8 mouse cellular contexts compared by ENCODE assay signal in the genomic region with DNA sequence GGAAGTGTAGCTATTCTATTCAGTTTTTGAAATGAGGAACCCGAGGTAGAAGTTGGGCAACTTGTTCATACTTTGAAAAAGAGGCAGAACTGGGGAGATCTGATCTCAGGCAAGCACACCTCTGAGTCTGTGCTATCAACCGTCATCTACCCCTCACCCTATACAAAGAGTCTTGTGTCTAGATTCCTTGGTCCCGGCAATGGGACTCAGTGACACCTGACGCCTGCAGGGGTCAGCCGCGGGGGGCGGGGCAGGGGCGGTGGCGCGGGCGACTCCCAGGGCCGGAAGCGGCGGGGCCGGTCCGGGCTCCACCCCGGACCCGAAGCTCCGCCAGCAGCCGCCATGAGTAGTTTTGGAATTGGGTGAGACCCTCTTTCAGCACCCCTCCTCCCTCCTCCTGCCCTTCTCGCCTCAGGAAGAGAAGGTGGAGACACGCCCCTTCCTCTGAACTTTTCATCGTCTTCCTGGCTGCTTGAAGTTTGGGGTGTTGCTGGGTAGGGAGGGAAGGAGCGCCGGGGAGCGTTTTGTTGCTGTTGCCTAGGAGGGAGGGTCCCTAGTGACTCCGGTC. TPM values are rescaled to one million over a fixed set of nuclear protein-coding genes. Genes with fewer than 3 reads are reported as not detected.
DNase-seq lines count a peak whose midpoint lies in the region; ATAC-seq and TF ChIP-seq lines count a peak whose summit lies in the region.

No protein-coding gene starts in this region.

- peak overlapping the region; percentile 42 for H3K9ac ChIP-seq in embryonic facial prominence, embryonic 15.5 days
- peak overlapping the region; percentile 63 for H3K9ac ChIP-seq in limb, embryonic 14.5 days (ENCODE audit: low read depth, low read length, severe bottlenecking)
- H3K9ac ChIP-seq in midbrain, embryonic 14.5 days (replicated peaks; ENCODE audit: low read length), result peak overlapping the region; percentile 30; the same call in 1 of the 2 replicates

- DNase-seq in spleen, adult 2 months (ENCODE audit: low read depth in 1 of 2, low spot score in 2 of 2), result peak in 1 of 2 experiments; percentile 33
- no peak for DNase-seq in spleen, postnatal 14 days (ENCODE audit: low spot score in 2 of 2)
- peak; percentile 70 for DNase-seq in hindbrain, embryonic 10.5 days (ENCODE audit: low spot score)
- DNase-seq in limb, embryonic 14.5 days (ENCODE audit: low spot score), result no peak
- DNase-seq in midbrain, embryonic 14.5 days, result no peak
- DNase-seq in thymus, postnatal 4 days, result peak; percentile 59

- H3K4me1 ChIP-seq in spleen, adult 2 months (ENCODE audit: control insufficient read depth, insufficient read depth, insufficient read length), result peaks cover 9% of the 10 kb centered on the region; the same call in 1 of the 2 replicates
- H3K4me1 ChIP-seq in embryonic facial prominence, embryonic 15.5 days, result peaks cover 50% of the 10 kb centered on the region
- peaks cover 58% of the 10 kb centered on the region for H3K4me1 ChIP-seq in hindbrain, embryonic 10.5 days (replicated peaks)
- peaks cover 16% of the 10 kb centered on the region for H3K4me1 ChIP-seq in limb, embryonic 14.5 days (ENCODE audit: control insufficient read depth, insufficient read depth, low read length)
- H3K4me1 ChIP-seq in midbrain, embryonic 14.5 days (ENCODE audit: control insufficient read depth, insufficient read depth, low read length), result peaks cover 28% of the 10 kb centered on the region

- no peak for TF ChIP-seq CTCF in spleen, adult 2 months (IDR thresholded peaks at IDR 0.05; ENCODE audit: extremely low read depth, insufficient read depth, insufficient read length, insufficient replicate concordance)

- H3K27me3 ChIP-seq in spleen, adult 2 months (ENCODE audit: control insufficient read depth, insufficient read depth, low read length), result peaks cover 10% of the 10 kb centered on the region
- H3K27me3 ChIP-seq in embryonic facial prominence, embryonic 15.5 days, result peaks cover 42% of the 10 kb centered on the region
- peaks cover 52% of the 10 kb centered on the region for H3K27me3 ChIP-seq in hindbrain, embryonic 10.5 days (ENCODE audit: insufficient read depth, poor library complexity, severe bottlenecking)
- peaks cover 45% of the 10 kb centered on the region for H3K27me3 ChIP-seq in limb, embryonic 14.5 days (ENCODE audit: control insufficient read depth, insufficient read depth, low read length)
- H3K27me3 ChIP-seq in midbrain, embryonic 14.5 days (ENCODE audit: control insufficient read depth, insufficient read depth, low read length), result peaks cover 28% of the 10 kb centered on the region; the same call in 1 of the 2 replicates

- no peaks in the 10 kb centered on the region for H3K9me3 ChIP-seq in embryonic facial prominence, embryonic 15.5 days (replicated peaks)
- H3K9me3 ChIP-seq in hindbrain, embryonic 10.5 days, result 0 out of 2 replicates have a peak, but pooled peaks cover 4% of the 10 kb centered on the region
- H3K9me3 ChIP-seq in limb, embryonic 14.5 days (ENCODE audit: control insufficient read depth, low read length), result 0 out of 2 replicates have a peak, but pooled peaks cover 4% of the 10 kb centered on the region
- 0 out of 2 replicates have a peak, but pooled peaks cover 3% of the 10 kb centered on the region for H3K9me3 ChIP-seq in midbrain, embryonic 14.5 days (ENCODE audit: control insufficient read depth, low read length)

- peak overlapping the region; percentile 74 for H3K4me2 ChIP-seq in embryonic facial prominence, embryonic 15.5 days (replicated peaks)
- H3K4me2 ChIP-seq in limb, embryonic 14.5 days (replicated peaks; ENCODE audit: low read depth, low read length, severe bottlenecking), result peak overlapping the region; percentile 78
- peak overlapping the region; percentile 48 for H3K4me2 ChIP-seq in midbrain, embryonic 14.5 days (ENCODE audit: low read length)

- no peak for TF ChIP-seq POLR2A in spleen, adult 2 months (IDR thresholded peaks at IDR 0.05; ENCODE audit: low read depth, low read length)
- no peak for TF ChIP-seq POLR2A in limb, embryonic 14.5 days (IDR thresholded peaks at IDR 0.05; ENCODE audit: borderline replicate concordance, extremely low read depth, insufficient read depth, insufficient read length)

- H3K27ac ChIP-seq in spleen, adult 2 months (ENCODE audit: insufficient read depth, low read length), result peak overlapping the region; percentile 44
- H3K27ac ChIP-seq in embryonic facial prominence, embryonic 15.5 days (replicated peaks), result peak overlapping the region; percentile 41
- H3K27ac ChIP-seq in hindbrain, embryonic 10.5 days, result peak overlapping the region; percentile 80
- H3K27ac ChIP-seq in limb, embryonic 14.5 days (replicated peaks; ENCODE audit: low read depth, low read length), result no peak overlapping the region
- H3K27ac ChIP-seq in midbrain, embryonic 14.5 days (replicated peaks; ENCODE audit: low read depth, low read length), result no peak overlapping the region

- WGBS in spleen, adult 2 months, result under 1% methylated on average over 27 of the region's 27 CpGs
- under 1% methylated on average over 22 of the region's 27 CpGs for WGBS in embryonic facial prominence, embryonic 15.5 days
- WGBS in hindbrain, embryonic 10.5 days, result 2% methylated on average over 27 of the region's 27 CpGs
- WGBS in limb, embryonic 14.5 days, result 1% methylated on average over 24 of the region's 27 CpGs
- WGBS in midbrain, embryonic 14.5 days, result 2% methylated on average over 27 of the region's 27 CpGs

- no peaks in the 10 kb centered on the region; the same call in 1 of the 2 replicates for H3K36me3 ChIP-seq in spleen, adult 2 months (ENCODE audit: control insufficient read depth, insufficient read depth, low read length)
- H3K36me3 ChIP-seq in embryonic facial prominence, embryonic 15.5 days, result 0 out of 2 replicates have a peak, but pooled peaks cover under 1% of the 10 kb centered on the region
- peaks cover 18% of the 10 kb centered on the region for H3K36me3 ChIP-seq in hindbrain, embryonic 10.5 days
- peaks cover 7% of the 10 kb centered on the region for H3K36me3 ChIP-seq in limb, embryonic 14.5 days (ENCODE audit: control insufficient read depth, insufficient read depth, low read length)
- H3K36me3 ChIP-seq in midbrain, embryonic 14.5 days (ENCODE audit: control insufficient read depth, insufficient read depth, low read length), result peaks cover 26% of the 10 kb centered on the region

- ATAC-seq in embryonic facial prominence, embryonic 15.5 days (ENCODE audit: insufficient number of reproducible peaks, low FRiP score, low TSS enrichment, low read depth), result 0 out of 2 replicates have a peak, but pooled peaks have one; percentile 12
- ATAC-seq in limb, embryonic 14.5 days (ENCODE audit: low FRiP score, low read depth), result peak; percentile 45; the same call in 1 of the 2 replicates
- no peak for ATAC-seq in midbrain, embryonic 14.5 days (ENCODE audit: low FRiP score, low TSS enrichment)
- ATAC-seq in erythroid progenitor cell, adult 5-6 weeks (replicated peaks; ENCODE audit: low FRiP score, poor library complexity, severe bottlenecking), result no peak

- H3K4me3 ChIP-seq in spleen, adult 2 months (ENCODE audit: extremely low read depth, insufficient read depth, insufficient read length), result peak overlapping the region; percentile 77
- H3K4me3 ChIP-seq in embryonic facial prominence, embryonic 15.5 days (replicated peaks), result peak overlapping the region; percentile 56
- peak overlapping the region; percentile 63 for H3K4me3 ChIP-seq in hindbrain, embryonic 10.5 days
- peak overlapping the region; percentile 58 for H3K4me3 ChIP-seq in limb, embryonic 14.5 days (replicated peaks; ENCODE audit: low read length)
- H3K4me3 ChIP-seq in midbrain, embryonic 14.5 days (replicated peaks; ENCODE audit: low read depth, low read length), result peak overlapping the region; percentile 28

RNA-seq across cellular contexts. Expression of a gene that starts 4.7 kb away (rescaled TPM):
- 27.4 and 27.9 TPM in 2 replicates for polyA plus RNA-seq in spleen, adult 2 months (2012; rRNA removed)
- 10.4 and 12.8 TPM in 2 replicates for polyA plus RNA-seq in embryonic facial prominence, embryonic 15.5 days (2015; fragmentation: Nextera tagmentation; extraction: Ambion mirVana)
- polyA plus RNA-seq in hindbrain, embryonic 10.5 days (2016; fragmentation: Nextera tagmentation; extraction: Ambion mirVana), result 2.8 and 4.9 TPM in 2 replicates
- 38.5 and 49.9 TPM in 2 replicates for polyA plus RNA-seq in limb, embryonic 14.5 days (2012; rRNA removed)
- polyA plus RNA-seq in limb, embryonic 14.5 days (2014; fragmentation: Nextera tagmentation; extraction: Ambion mirVana), result 1.5 and 3.6 TPM in 2 replicates
- polyA plus RNA-seq in midbrain, embryonic 14.5 days (2014; fragmentation: Nextera tagmentation; extraction: Ambion mirVana), result 2.6 and 9.3 TPM in 2 replicates
- total RNA-seq in erythroid progenitor cell, adult 5-6 weeks (2015; ENCODE audit: low replicate concordance), result 2.5 TPM in 1 of 2 replicates, not detected in the other
- total RNA-seq in erythroid progenitor cell, adult 5-6 weeks (2017; ENCODE audit: low replicate concordance), result 1.3 TPM in 1 of 2 replicates, not detected in the other

RNA-seq across cellular contexts. Expression of a gene that starts 15.0 kb away (rescaled TPM):
- 0.07 and 0.08 TPM in 2 replicates for polyA plus RNA-seq in spleen, adult 2 months (2012; rRNA removed)
- polyA plus RNA-seq in embryonic facial prominence, embryonic 15.5 days (2015; fragmentation: Nextera tagmentation; extraction: Ambion mirVana), result 0.68 and 1.1 TPM in 2 replicates
- polyA plus RNA-seq in hindbrain, embryonic 10.5 days (2016; fragmentation: Nextera tagmentation; extraction: Ambion mirVana), result 0.95 and 1.3 TPM in 2 replicates
- polyA plus RNA-seq in limb, embryonic 14.5 days (2012; rRNA removed), result 1.1 and 1.4 TPM in 2 replicates
- polyA plus RNA-seq in limb, embryonic 14.5 days (2014; fragmentation: Nextera tagmentation; extraction: Ambion mirVana), result 0.32 TPM in 1 of 2 replicates, not detected in the other
- 2.6 and 3.1 TPM in 2 replicates for polyA plus RNA-seq in midbrain, embryonic 14.5 days (2014; fragmentation: Nextera tagmentation; extraction: Ambion mirVana)
- not detected in 2 replicates for total RNA-seq in erythroid progenitor cell, adult 5-6 weeks (2015; ENCODE audit: low replicate concordance)
- not detected in 2 replicates for total RNA-seq in erythroid progenitor cell, adult 5-6 weeks (2017; ENCODE audit: low replicate concordance)

RNA-seq across cellular contexts. Expression of a gene that starts 31.4 kb away (rescaled TPM):
- polyA plus RNA-seq in spleen, adult 2 months (2012; rRNA removed), result 6.5 and 9.3 TPM in 2 replicates
- 1.7 and 1.9 TPM in 2 replicates for polyA plus RNA-seq in embryonic facial prominence, embryonic 15.5 days (2015; fragmentation: Nextera tagmentation; extraction: Ambion mirVana)
- 1.8 and 2.9 TPM in 2 replicates for polyA plus RNA-seq in hindbrain, embryonic 10.5 days (2016; fragmentation: Nextera tagmentation; extraction: Ambion mirVana)
- 9.2 and 15.5 TPM in 2 replicates for polyA plus RNA-seq in limb, embryonic 14.5 days (2012; rRNA removed)
- 4.0 and 4.4 TPM in 2 replicates for polyA plus RNA-seq in limb, embryonic 14.5 days (2014; fragmentation: Nextera tagmentation; extraction: Ambion mirVana)
- 1.8 and 2.5 TPM in 2 replicates for polyA plus RNA-seq in midbrain, embryonic 14.5 days (2014; fragmentation: Nextera tagmentation; extraction: Ambion mirVana)
- total RNA-seq in erythroid progenitor cell, adult 5-6 weeks (2015; ENCODE audit: low replicate concordance), result not detected in 2 replicates
- total RNA-seq in erythroid progenitor cell, adult 5-6 weeks (2017; ENCODE audit: low replicate concordance), result not detected in 2 replicates

RNA-seq across cellular contexts. Expression of a gene that starts 31.4 kb away (rescaled TPM):
- 17.0 and 19.0 TPM in 2 replicates for polyA plus RNA-seq in spleen, adult 2 months (2012; rRNA removed)
- 139 and 140 TPM in 2 replicates for polyA plus RNA-seq in embryonic facial prominence, embryonic 15.5 days (2015; fragmentation: Nextera tagmentation; extraction: Ambion mirVana)
- 184 TPM in 2 replicates for polyA plus RNA-seq in hindbrain, embryonic 10.5 days (2016; fragmentation: Nextera tagmentation; extraction: Ambion mirVana)
- polyA plus RNA-seq in limb, embryonic 14.5 days (2012; rRNA removed), result 71.9 and 151 TPM in 2 replicates
- 130 and 143 TPM in 2 replicates for polyA plus RNA-seq in limb, embryonic 14.5 days (2014; fragmentation: Nextera tagmentation; extraction: Ambion mirVana)
- 112 and 130 TPM in 2 replicates for polyA plus RNA-seq in midbrain, embryonic 14.5 days (2014; fragmentation: Nextera tagmentation; extraction: Ambion mirVana)
- 15.5 and 22.0 TPM in 2 replicates for total RNA-seq in erythroid progenitor cell, adult 5-6 weeks (2015; ENCODE audit: low replicate concordance)
- total RNA-seq in erythroid progenitor cell, adult 5-6 weeks (2017; ENCODE audit: low replicate concordance), result 5.4 and 15.7 TPM in 2 replicates

RNA-seq across cellular contexts. Expression of a gene that starts 31.9 kb away (rescaled TPM):
- 7.7 and 12.3 TPM in 2 replicates for polyA plus RNA-seq in spleen, adult 2 months (2012; rRNA removed)
- 13.9 and 15.1 TPM in 2 replicates for polyA plus RNA-seq in embryonic facial prominence, embryonic 15.5 days (2015; fragmentation: Nextera tagmentation; extraction: Ambion mirVana)
- polyA plus RNA-seq in hindbrain, embryonic 10.5 days (2016; fragmentation: Nextera tagmentation; extraction: Ambion mirVana), result 16.7 and 22.1 TPM in 2 replicates
- 13.2 and 15.6 TPM in 2 replicates for polyA plus RNA-seq in limb, embryonic 14.5 days (2012; rRNA removed)
- polyA plus RNA-seq in limb, embryonic 14.5 days (2014; fragmentation: Nextera tagmentation; extraction: Ambion mirVana), result 11.1 and 12.1 TPM in 2 replicates
- 18.5 and 20.0 TPM in 2 replicates for polyA plus RNA-seq in midbrain, embryonic 14.5 days (2014; fragmentation: Nextera tagmentation; extraction: Ambion mirVana)
- 2.5 and 2.9 TPM in 2 replicates for total RNA-seq in erythroid progenitor cell, adult 5-6 weeks (2015; ENCODE audit: low replicate concordance)
- total RNA-seq in erythroid progenitor cell, adult 5-6 weeks (2017; ENCODE audit: low replicate concordance), result 1.9 TPM in 2 replicates

Comparison
In these comparisons a context has a peak if more than half of its experiments do, and no peak if none do; other contexts are left out.
1. DNase-seq: peak in hindbrain, embryonic 10.5 days (single experiment) and thymus, postnatal 4 days (single experiment); none in spleen, postnatal 14 days (0 of 2), limb, embryonic 14.5 days (single experiment) and midbrain, embryonic 14.5 days (single experiment).
2. H3K27ac ChIP-seq: peak in spleen, adult 2 months (single experiment), embryonic facial prominence, embryonic 15.5 days (single experiment) and hindbrain, embryonic 10.5 days (single experiment); none in limb, embryonic 14.5 days (single experiment) and midbrain, embryonic 14.5 days (single experiment).
3. ATAC-seq: peak in embryonic facial prominence, embryonic 15.5 days (single experiment) and limb, embryonic 14.5 days (single experiment); none in midbrain, embryonic 14.5 days (single experiment) and erythroid progenitor cell, adult 5-6 weeks (single experiment).
4. Peak in every context shown above with its lines, with median percentiles within 50 percentile points of each other: H3K4me3 ChIP-seq, H3K4me2 ChIP-seq and H3K9ac ChIP-seq.